Mouse (Mus musculus) neural tube, embryonic 13.5 days (tissue): ENCODE measurements around the gene Srxn1. TPM values are rescaled to one million over a fixed set of nuclear protein-coding genes. Genes with fewer than 3 reads are reported as not detected.
"Not testable (repeated sequence)": the region's sequence is repeated elsewhere in the genome, so short reads cannot be mapped to it uniquely, and the experiment has no call there.

Experiments used
- ATAC-seq: fragments of 200-750 bp; cut with Nextera tagmentation; 2 replicates; pipeline ENCODE4 v1.8.0; 2017; ENCODE audit warnings: low read depth, mild to moderate bottlenecking, moderate TSS enrichment, moderate library complexity
- H3K27ac ChIP-seq: fragments of 300-500 bp; sonication (generic); replicated peaks from 2 replicates; pipeline ENCODE4 v1.5.1; 2015; ENCODE audit warnings: moderate library complexity, mild to moderate bottlenecking, inconsistent platforms
- H3K27me3 ChIP-seq: fragments of 300-500 bp; sonication (generic); 2 replicates; pipeline ENCODE4 v1.6.1; 2015; ENCODE audit warnings: mild to moderate bottlenecking, inconsistent platforms
- H3K36me3 ChIP-seq: fragments of 300-500 bp; sonication (generic); 2 replicates; pipeline ENCODE4 v1.6.1; 2015; ENCODE audit warnings: mild to moderate bottlenecking, inconsistent platforms
- H3K4me1 ChIP-seq: fragments of 300-500 bp; sonication (generic); replicated peaks from 2 replicates; pipeline ENCODE4 v1.6.1; 2015; ENCODE audit warnings: inconsistent platforms
- H3K4me2 ChIP-seq: fragments of 300-500 bp; sonication (generic); 2 replicates; pipeline ENCODE4 v1.6.1; 2015; ENCODE audit warnings: inconsistent platforms, mild to moderate bottlenecking, moderate library complexity
- H3K4me3 ChIP-seq: fragments of 300-500 bp; sonication (generic); 2 replicates; pipeline ENCODE4 v1.5.1; 2015; ENCODE audit warnings: mild to moderate bottlenecking, inconsistent platforms
- H3K9ac ChIP-seq: fragments of 300-500 bp; sonication (generic); 2 replicates; pipeline ENCODE4 v1.6.1; 2015; ENCODE audit warnings: moderate library complexity, mild to moderate bottlenecking, inconsistent platforms
- H3K9me3 ChIP-seq: fragments of 300-500 bp; sonication (generic); 2 replicates; pipeline ENCODE4 v1.6.1; 2016; ENCODE audit warnings: inconsistent platforms
- WGBS: fragments of 180-500 bp; shearing (Covaris S2); methylation state at CpG from one replicate; pipeline ENCODE4 v1.1.7; 2015; 5-methylcytosine and 5-hydroxymethylcytosine counted together
- polyA plus RNA-seq: library from polyadenylated mRNA; unstranded; fragments of >200 nt; fragmentation: Nextera tagmentation; extraction: Ambion mirVana; gene quantifications from 2 replicates; pipeline ENCODE4 v1.2.1, GENCODE M21; 2015

Gene Srxn1
- 19.0 TPM in 2 replicates for polyA plus RNA-seq

DNA sequence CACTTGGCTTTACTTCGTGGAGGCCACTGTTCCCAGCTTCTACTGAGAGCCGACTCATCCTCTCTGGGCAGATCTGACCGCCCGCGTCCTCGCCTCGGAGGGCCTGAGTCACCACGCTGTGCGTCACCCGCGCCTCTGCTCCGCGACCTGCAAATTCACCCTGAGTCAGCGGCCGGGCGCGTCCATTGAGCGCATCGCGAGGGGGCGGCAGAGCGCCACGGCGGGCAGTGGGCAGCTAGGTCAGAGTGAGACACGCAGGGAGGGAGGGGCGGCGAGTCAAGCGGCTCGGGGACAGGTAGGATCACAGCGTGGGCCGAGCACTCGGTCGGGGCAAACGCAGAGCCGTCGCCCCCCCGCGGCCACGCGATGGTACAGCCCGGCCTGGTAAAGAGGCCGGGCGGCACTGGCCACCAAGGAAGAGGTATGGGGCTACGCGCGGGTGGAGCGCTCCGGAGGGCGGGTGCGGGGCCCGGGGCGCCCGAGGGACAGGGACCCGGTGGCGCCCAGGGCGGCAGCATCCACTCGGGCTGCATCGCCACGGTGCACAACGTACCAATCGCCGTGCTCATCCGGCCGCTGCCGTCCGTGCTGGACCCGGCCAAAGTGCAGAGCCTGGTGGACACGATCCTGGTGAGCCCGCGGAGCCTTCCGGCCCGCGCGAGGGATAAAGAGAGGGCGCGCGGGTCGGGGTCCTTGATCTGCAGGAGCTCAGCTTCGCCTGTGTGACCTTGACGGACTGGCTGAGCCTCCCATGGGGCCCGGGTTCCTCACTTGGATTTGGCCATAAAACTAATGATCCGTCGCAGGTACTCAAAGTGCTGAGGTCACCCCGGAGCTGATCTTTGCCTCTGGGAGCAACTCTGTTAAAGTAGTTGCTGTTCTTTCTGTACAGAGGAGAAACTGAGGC is at the start of gene Srxn1:
Gene Srxn1, plus strand, starts transcription at position 199 of the 907 bp plus-strand sequence.
- under 1% methylated on average over 79 of the region's 84 CpGs for WGBS
- peaks cover 10% of the 10 kb centered on the region; the same call in 1 of the 2 replicates for H3K36me3 ChIP-seq
- peaks cover 41% of the 10 kb centered on the region for H3K4me1 ChIP-seq

DNA sequence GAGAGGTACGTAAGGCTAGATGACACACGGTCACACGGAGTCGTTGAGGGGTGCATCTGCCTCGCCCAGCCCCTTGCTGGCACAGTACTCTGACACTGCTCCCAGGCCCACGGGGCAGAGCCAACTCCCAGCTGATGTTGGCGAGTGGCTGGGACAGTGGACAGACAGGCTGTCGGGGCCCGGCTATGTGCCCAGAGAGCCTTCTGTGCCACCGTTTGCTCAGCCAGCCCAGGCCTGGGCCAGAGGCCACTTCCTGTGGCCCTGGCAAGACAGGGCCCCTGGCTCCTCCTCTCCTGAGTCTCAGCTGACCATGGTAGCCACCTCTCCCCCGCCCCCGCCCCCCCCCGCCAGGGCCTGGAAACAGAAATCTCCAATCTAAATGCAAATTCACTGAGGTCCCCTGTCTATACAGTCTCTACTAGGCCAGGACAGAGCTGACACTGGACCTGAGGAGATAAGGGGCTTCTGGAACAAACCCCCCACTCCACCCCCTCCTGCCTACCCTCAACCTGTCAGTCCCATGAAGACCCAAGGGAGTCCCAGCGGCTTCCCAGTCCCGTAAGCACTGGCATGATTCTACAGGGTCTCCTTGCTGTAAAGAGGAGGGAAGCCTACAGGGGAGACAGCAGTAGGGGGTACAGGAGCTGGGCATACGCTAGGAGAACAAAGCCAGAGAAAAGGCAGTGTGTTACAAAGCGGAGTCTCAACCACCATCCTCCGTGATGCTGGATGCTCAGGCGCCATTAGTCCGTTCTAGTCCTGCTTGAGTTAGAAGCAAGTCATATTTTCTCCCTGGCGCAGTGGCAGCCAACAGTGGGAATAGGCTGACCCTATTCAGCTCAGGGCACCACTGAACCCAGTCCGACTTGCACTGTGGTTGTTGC is 48.7 kb upstream of the Srxn1 start:
- Histone ChIP-seq H3K9me3 (no peaks in the 10 kb centered on the region), H3K27me3 (peaks cover 34% of the 10 kb centered on the region), H3K27ac (peak overlapping the region; percentile 54), H3K4me3 (no peak overlapping the region), H3K4me2 (no peak overlapping the region), H3K9ac (peak overlapping the region; percentile 45; the same call in 1 of the 2 replicates), H3K36me3 (no peaks in the 10 kb centered on the region), H3K4me1 (peaks cover 25% of the 10 kb centered on the region)
- 61% methylated on average over 22 of the region's 22 CpGs for WGBS
- ATAC-seq, result peak; percentile 20; the same call in 1 of the 2 replicates

More for the DNA sequence above, at the start of gene Srxn1:
- Histone ChIP-seq H3K9me3 (no peaks in the 10 kb centered on the region), H3K9ac (peak within 1 kb of the TSS; percentile 83), H3K27me3 (no peaks in the 10 kb centered on the region), H3K4me3 (peak within 1 kb of the TSS; percentile 62), H3K4me2 (peak within 1 kb of the TSS; percentile 74), H3K27ac (peak within 1 kb of the TSS; percentile 65)
- peak; percentile 83 for ATAC-seq

DNA sequence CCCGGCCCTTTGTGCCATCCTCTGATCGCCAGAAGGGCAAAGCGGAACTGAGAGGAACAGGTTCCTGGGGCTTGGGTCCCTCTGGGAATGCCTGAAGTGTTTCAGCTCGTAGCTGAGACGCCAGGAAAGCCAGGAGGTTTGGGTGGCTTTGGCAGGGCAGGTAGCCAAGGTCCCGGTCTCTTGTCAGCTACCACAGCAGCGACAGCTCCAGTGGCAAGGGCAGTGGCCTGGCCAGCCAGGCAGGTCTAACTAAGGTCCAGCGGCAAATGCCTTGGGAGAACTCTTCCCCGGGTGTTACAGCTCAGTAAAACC is 48.1 kb upstream of the Srxn1 start:
- Histone ChIP-seq H3K4me2 (no peak overlapping the region), H3K4me1 (peaks cover 19% of the 10 kb centered on the region), H3K9me3 (no peaks in the 10 kb centered on the region), H3K27me3 (peaks cover 29% of the 10 kb centered on the region), H3K36me3 (no peaks in the 10 kb centered on the region), H3K4me3 (no peak overlapping the region), H3K27ac (0 out of 2 replicates have a peak overlapping the region, but pooled peaks have one; percentile 54), H3K9ac (peak overlapping the region; percentile 45; the same call in 1 of the 2 replicates)
- 75% methylated on average over 9 of the region's 9 CpGs for WGBS
- ATAC-seq, result no peak

DNA sequence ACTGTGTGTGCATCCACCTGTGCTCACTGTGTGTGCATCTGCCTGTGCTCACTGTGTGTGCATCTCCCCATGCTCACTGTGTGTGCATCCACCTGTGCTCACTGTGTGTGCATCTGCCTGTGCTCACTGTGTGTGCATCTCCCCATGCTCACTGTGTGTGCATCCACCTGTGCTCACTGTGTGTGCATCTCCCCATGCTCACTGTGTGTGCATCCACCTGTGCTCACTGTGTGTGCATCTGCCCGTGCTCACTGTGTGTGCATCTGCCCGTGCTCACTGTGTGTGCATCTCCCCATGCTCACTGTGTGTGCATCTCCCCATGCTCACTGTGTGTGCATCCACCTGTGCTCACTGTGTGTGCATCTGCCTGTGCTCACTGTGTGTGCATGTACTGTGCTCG is 42.5 kb upstream of the Srxn1 start:
- not testable (repeated sequence) for ATAC-seq, H3K9ac ChIP-seq, H3K27me3 ChIP-seq, H3K36me3 ChIP-seq, H3K9me3 ChIP-seq, H3K4me2 ChIP-seq, H3K4me3 ChIP-seq, H3K27ac ChIP-seq, H3K4me1 ChIP-seq
- WGBS, result 91% methylated on average over 3 of the region's 3 CpGs

DNA sequence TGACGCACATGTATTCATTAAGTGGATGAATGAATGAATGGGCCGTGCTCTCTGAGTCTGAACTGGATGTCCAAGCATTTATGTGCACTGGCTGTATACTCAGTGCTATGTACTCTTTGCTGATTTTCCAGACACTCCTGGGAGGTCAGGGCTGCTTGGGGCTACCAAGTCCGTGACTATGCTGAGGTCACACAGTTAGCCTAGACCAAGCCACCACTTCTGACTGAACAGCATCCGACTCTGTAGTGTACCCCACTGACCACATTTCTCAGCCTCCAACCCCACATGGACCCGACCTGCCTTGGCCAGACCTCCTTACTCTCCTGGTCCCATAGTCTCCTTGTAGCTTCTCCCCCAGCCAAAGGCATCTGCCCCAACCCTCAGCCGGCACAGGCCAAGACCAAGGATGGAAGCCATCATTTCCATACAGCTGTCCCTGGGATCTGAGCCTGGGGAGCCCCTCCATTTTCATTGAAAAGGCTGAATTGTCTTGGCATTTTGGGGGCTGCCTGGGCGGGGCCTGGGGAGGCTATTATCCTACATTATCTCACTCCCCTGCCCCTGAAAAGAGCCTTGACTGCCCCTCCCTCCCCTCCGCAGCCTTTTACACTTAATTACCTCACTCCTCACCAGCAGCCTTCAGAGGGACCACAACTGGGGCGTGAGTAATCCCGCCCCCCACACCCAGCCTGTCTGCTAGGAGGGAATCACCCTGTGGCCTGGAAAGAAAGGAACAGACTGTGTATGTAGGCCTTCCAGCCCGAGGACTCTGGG is 36.5 kb upstream of the Srxn1 start:
- H3K27ac ChIP-seq, result peak overlapping the region; percentile 86
- peaks cover 16% of the 10 kb centered on the region for H3K4me1 ChIP-seq
- WGBS, result 23% methylated on average over 11 of the region's 11 CpGs
- no peaks in the 10 kb centered on the region for H3K27me3 ChIP-seq
- H3K4me2 ChIP-seq, result no peak overlapping the region
- no peaks in the 10 kb centered on the region for H3K36me3 ChIP-seq
- ATAC-seq, result peak; percentile 75
- H3K4me3 ChIP-seq, result no peak overlapping the region
- no peaks in the 10 kb centered on the region for H3K9me3 ChIP-seq
- peak overlapping the region; percentile 55 for H3K9ac ChIP-seq

DNA sequence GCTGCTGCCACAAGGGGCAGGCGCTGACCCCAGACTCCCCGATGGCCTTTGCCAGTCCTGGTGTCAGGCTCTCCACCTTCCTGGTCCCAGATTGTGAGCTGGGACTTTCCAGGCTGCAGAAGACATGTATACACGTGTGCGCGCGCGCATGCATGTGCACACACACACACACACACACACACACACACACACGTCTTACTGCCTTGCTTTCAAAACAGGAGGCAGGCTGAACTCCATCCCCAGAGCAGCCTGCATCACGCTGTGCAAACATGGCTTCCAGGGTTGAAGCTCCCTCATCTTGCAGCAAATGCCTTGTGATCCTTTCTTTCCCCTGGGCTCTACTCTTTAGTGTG is 35.9 kb upstream of the Srxn1 start:
- H3K27ac ChIP-seq, result peak overlapping the region; percentile 86
- peak overlapping the region; percentile 55 for H3K9ac ChIP-seq
- peak; percentile 55 for ATAC-seq
- no peaks in the 10 kb centered on the region for H3K27me3 ChIP-seq
- H3K4me1 ChIP-seq, result peaks cover 16% of the 10 kb centered on the region
- no peaks in the 10 kb centered on the region for H3K36me3 ChIP-seq
- H3K9me3 ChIP-seq, result no peaks in the 10 kb centered on the region
- H3K4me2 ChIP-seq, result no peak overlapping the region
- H3K4me3 ChIP-seq, result no peak overlapping the region
- WGBS, result 46% methylated on average over 9 of the region's 9 CpGs

DNA sequence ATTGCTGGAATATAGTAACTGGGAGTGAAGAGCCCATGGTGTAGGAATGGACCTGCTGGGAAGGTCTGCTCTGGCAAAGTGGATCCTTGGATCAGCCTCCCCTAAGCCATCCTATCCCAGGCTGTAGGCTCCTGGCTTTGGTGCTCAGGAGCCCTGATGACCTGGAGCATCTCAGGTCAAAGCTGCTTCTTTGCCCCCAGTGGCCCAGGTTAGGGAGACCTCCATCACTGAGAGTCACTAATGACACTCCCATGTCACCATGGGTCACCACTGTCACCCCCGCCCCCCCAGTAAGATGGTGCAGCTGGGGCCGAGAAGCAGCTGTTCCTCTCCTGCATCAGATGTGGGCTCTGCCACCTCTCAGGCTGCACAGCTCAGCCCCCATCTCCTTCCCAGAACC is 35.4 kb upstream of the Srxn1 start:
- Histone ChIP-seq H3K4me1 (peaks cover 16% of the 10 kb centered on the region), H3K4me3 (no peak overlapping the region), H3K36me3 (no peaks in the 10 kb centered on the region), H3K27me3 (no peaks in the 10 kb centered on the region), H3K4me2 (no peak overlapping the region), H3K27ac (peak overlapping the region; percentile 86), H3K9ac (0 out of 2 replicates have a peak overlapping the region, but pooled peaks have one; percentile 55), H3K9me3 (no peaks in the 10 kb centered on the region)
- ATAC-seq, result peak; percentile 28; the same call in 1 of the 2 replicates
- 55% methylated on average over 2 of the region's 2 CpGs for WGBS

DNA sequence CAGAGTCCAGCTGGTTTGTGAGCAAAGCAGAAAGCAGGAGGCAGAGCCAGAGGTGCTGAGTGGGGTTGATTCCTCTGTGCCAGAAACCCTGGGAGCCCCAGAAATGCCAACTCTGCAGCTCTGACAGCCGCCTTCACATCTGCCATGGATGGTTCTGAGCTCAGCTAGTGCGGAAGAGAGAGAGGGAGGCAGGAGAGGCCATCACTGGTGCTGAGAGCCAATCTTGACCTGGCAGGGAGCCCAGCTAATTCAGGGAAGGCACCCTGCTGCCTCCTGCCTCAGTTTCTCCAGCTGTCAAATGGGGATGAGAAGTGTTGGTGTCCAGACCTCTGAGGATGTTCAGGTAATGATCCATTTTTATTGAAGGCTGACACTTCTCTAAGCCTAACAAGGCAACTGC is 30.8 kb upstream of the Srxn1 start:
- WGBS, result 84% methylated on average over 2 of the region's 2 CpGs
- no peak for ATAC-seq

DNA sequence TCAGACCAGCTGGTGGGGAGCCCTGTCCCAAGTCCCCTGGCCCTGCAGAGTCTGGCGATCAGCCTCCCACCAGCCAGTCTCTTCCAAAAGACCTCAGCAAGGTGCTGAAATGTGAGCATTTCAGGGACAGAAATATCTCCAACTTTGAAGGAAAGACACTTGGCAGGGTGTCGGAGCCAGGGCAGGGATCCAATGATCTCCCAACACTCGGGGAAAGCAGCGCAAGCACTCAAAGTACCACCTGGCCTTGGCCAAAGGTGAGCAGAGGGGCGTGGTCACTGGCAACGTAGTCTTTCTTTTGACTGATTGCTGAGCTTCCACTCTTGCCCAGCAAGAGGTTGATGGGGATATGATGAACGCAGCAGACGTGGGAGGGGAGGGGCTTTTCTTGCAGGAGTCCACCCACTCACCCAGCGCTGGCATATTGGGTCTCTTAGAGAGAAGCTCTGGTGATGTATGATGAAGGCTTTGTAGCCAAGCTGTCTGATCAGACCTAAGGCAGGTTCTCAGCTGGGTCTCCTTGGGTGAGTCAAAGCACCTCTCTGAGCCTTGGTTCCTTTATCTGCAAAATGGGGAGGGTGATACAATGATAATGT is 29.9 kb upstream of the Srxn1 start:
- 56% methylated on average over 9 of the region's 9 CpGs for WGBS
- H3K36me3 ChIP-seq, result no peaks in the 10 kb centered on the region
- peaks cover 4% of the 10 kb centered on the region; the same call in 1 of the 2 replicates for H3K27me3 ChIP-seq
- no peaks in the 10 kb centered on the region for H3K9me3 ChIP-seq
- H3K9ac ChIP-seq, result no peak overlapping the region
- H3K27ac ChIP-seq, result no peak overlapping the region
- no peak for ATAC-seq
- H3K4me2 ChIP-seq, result no peak overlapping the region
- peaks cover 39% of the 10 kb centered on the region for H3K4me1 ChIP-seq
- H3K4me3 ChIP-seq, result no peak overlapping the region

More for the DNA sequence above, 30.8 kb upstream of the Srxn1 start:
- Histone ChIP-seq H3K27ac (no peak overlapping the region), H3K9ac (no peak overlapping the region), H3K4me2 (no peak overlapping the region), H3K27me3 (peaks cover 4% of the 10 kb centered on the region; the same call in 1 of the 2 replicates), H3K4me3 (no peak overlapping the region), H3K9me3 (no peaks in the 10 kb centered on the region), H3K4me1 (peaks cover 38% of the 10 kb centered on the region), H3K36me3 (no peaks in the 10 kb centered on the region)

DNA sequence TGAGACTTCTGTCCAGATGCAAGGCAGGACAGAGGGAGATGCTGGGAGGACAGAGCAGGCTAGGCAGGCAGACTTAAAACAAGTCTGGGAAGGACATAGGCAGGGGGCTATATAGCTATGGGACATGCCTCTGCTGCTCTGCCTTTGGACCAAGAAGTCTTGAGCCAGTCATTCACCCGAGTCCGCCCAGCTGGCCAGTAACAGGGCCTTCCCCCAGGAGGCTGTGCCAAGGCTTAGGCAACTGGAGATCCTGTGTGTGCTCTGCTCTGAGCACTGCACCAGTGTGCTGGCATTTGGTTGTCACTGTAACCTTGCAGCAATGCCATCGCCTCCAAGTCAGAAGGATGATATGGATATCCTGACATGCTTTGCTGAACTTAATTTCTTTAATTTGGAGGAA is 28.0 kb upstream of the Srxn1 start:
- H3K36me3 ChIP-seq, result no peaks in the 10 kb centered on the region
- ATAC-seq, result no peak
- H3K4me3 ChIP-seq, result no peak overlapping the region
- peaks cover 50% of the 10 kb centered on the region for H3K4me1 ChIP-seq
- WGBS, result 75% methylated on average over 3 of the region's 3 CpGs
- peaks cover 4% of the 10 kb centered on the region; the same call in 1 of the 2 replicates for H3K27me3 ChIP-seq
- H3K4me2 ChIP-seq, result no peak overlapping the region
- no peak overlapping the region for H3K27ac ChIP-seq
- H3K9ac ChIP-seq, result no peak overlapping the region
- H3K9me3 ChIP-seq, result no peaks in the 10 kb centered on the region
